Mouse (Mus musculus) urinary bladder, postnatal 4 days (tissue): Measurements from ENCODE around the gene Syn3.

Experiments
- DNase-seq, 2 experiments: peaks; one replicate each; pipeline ENCODE4 v3.0.0; 2021 to 2022; ENCODE audit warnings: low spot score in 2 of 2

Gene Syn3

DNA sequence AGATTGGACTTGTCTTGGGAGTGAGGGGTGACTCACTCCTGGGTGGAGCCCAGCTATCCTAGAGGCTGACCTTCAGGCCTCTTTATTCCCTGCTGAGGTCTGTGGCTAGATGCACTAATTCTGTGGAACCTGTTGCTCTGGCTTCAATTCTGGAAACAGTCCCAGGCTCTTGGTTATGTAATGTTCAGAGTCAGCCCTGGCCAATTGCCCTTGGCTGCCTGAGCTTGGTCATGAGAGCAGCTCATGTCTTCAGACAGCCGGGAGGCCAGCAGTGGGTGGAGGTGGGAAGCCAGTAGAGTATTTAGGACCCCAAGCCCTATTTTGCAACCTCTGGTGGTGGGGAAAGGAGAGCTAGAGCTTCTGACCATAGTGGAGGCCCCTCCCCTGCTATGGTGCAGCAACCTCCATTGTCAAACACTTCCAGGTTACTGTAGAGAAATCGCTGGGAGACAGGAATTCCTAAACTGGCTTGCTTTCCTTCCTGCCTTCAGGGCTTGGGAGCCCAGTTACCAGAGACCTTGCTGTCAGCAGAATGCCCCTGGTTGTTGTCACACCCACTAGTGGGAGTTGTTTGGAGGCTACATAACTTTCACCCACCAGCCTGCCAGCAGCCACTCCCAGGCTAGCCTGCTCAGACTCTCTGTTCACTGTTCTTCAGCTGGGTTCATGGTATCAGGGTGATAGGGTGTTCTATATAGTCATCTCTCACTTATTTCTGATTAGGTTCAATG is 158.9 kb downstream of the Syn3 start:
- peak; percentile 83 to 87 for DNase-seq

GRCm38 (mm10) chr10:86339121-86339520 is 159.6 kb downstream of the Syn3 start:
- DNase-seq = no peak

DNA sequence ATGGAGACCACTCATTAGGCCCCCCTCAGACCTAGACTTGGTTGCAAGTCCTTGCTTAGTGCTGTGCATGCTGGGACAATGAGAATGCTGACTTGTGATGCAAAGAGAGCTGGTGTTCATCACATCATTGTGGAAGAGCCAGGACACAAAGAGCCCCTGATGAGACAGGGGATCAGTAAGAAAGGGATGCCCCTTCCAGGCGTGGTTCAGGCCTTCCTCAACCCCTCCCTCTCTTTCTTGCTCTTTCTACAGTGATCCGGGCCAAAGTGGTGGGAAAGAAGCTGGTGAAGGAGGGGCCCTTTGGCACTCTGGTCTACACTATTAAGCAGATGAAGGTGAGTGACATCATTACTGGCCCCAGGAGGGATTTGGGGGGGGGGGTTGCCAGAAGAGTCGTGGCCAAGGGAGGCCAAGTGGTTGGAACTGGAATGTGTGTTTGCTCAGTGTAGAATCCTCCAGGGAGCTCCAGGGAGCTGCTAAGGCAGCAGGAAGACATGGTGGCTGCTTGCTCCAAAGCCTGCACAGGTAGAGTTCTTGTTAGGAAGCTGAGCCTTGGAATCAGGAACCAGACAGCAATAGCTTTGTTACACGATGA is 160.5 kb downstream of the Syn3 start:
- DNase-seq = no peak

DNA sequence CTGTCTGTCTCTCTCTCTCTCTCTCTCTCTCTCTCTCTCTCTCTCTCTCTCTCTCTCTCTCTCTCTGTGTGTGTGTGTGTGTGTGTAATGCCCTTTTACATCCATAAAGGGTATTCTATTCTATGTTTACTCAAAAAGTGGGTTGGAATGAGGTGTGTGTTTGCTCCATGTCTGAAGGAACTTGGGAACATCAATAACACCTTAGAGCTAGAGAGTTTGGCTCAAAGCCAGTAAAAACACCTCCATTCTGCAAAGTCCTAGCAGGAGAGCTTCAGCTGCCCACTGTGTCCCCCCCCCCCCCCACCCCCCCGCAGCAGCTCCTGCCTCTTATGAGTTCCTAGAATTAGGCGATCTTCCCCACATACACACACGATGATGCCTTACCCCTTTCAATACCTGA is 161.5 kb downstream of the Syn3 start:
- no peak for DNase-seq

DNA sequence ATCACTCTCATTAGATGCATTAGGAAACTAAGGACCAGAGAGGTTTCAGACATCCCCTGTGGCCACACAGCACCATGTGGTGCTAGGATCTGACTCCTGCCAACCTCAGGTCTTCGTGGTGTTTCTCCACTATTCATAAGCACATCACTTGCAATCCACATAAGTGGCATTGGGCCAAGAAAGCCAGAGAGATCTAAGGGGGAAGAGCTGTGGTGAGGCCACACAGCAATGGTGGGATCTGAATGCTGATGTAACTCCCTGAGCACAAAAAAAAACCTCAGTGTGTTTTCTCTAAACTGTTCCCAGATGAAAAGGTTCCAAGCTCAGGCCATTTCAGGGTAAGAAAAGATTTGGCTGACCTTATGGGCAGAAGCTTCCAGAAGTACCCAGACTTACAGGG is 162.2 kb downstream of the Syn3 start:
- DNase-seq = no peak

GRCm38 (mm10) chr10:86334581-86334980 is 164.1 kb downstream of the Syn3 start:
- no peak for DNase-seq

DNA sequence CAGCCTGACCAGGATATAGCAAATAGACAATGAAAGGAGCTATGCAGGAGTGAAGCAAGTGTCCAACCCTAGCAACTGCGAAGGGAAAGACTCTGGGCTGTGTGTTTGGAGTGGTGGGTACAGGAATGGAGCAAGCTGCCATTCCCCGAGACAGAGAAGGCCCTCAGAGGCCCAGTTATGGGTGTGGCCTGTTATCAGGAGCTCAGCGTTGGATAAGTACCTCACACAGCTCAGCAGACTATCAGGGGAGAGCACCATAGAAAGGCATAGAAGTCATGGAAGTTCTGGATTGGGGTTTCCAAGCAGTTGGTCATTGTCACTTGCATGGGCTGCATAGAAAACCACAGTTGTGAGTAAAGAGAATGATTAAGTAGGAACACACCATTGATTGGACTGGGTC is 165.8 kb downstream of the Syn3 start:
- DNase-seq = no peak

- no peak for DNase-seq
These were observed 166.9 kb downstream of the Syn3 start for GRCm38 (mm10) chr10:86331681-86332281.

GRCm38 (mm10) chr10:86330993-86331680 is 167.6 kb downstream of the Syn3 start:
- DNase-seq = no peak

GRCm38 (mm10) chr10:86329241-86329882 is 169.3 kb downstream of the Syn3 start:
- DNase-seq = no peak

DNA sequence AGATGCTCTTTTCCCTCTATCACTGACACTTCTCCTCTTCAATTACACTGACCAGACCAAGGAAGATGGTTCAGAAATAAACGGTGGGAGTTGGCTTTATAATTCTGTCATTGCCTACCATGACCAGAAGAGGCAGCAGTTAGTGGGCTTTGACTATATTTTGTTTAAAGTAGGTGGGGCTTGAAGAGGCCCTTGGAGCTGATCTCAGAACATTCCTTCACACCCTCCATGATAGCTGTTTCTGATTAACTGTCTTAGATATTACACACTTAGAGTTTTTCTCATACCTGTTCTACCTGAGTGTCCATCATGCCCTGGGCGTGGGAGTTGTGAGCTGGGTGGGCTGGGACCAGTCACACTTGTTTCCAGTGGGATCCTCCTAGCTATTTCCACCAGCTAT is 170.0 kb downstream of the Syn3 start:
- no peak for DNase-seq

DNA sequence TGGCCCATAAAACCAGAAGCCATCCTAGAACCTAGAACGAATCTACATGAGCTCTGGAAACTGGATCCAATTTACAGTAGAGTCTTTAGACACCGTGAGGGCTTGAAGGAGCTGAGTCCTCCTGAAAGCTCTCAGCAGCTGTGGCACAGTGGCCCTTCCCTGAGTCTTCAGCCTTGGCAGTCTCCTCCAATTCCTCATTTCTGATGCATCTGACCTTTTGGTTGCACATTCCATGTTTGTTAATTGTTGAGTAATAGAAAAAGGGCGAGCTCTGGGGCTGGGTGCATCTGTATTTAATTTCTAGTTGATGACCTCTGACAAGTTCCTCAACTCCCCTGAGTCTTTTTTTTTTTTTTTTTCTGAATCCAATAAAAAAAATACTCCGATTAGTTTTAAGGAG is 170.6 kb downstream of the Syn3 start:
- no peak for DNase-seq

- DNase-seq = no peak
These were observed 173.4 kb downstream of the Syn3 start for GRCm38 (mm10) chr10:86325272-86325671.

DNA sequence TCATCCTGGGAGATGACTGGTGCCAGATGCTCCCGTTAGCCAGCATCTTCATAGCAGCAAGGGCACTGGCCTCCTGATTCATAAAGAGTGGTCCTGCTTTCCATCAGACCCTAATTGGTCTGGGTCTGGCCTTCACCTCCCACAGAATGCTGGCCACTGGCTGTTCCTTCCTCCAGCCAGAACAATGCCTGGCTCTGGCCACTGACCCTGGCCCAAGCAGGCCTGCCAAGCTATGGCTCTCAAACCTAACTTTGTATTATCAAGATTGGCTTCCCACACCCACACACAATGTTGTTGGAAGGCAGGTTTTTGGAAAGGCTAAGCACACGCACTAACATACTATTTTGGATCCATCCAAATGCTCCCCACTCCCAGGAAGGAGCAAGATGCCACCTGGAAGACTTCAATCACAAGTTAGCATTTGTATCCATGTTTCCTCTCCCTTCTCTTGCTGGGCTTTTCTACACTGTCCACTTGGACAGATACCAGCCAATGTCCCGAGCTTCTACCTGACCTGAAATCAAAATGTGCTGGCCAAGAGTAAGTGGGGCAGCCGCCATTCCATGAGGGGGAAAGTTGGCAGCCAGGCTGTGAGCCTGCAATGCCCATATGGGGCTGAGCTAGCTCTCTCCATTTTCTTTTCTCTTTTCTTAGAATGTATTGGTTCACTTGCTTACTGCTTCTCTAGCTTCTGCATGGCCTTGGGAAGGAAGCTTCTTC is 175.3 kb downstream of the Syn3 start:
- no peak for DNase-seq

DNA sequence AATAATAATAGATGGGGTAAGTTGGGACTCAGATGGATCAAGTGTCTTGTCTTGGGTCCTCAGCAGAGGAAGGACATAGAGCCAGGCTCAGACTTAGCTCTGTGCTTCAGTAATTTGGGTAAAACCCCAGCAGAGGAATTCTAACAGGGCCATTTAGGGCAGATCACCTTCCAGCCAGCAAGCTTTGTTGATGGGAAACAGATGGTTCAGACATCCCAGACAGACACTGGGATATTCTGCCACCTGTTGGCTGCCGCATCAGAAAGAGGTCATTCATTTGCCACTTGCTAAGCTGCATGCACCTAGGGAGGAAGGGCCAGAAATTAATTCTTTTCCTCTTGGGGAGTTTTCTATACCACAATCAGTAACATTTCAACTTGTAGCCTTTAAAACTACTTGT is 176.7 kb downstream of the Syn3 start:
- no peak for DNase-seq

DNA sequence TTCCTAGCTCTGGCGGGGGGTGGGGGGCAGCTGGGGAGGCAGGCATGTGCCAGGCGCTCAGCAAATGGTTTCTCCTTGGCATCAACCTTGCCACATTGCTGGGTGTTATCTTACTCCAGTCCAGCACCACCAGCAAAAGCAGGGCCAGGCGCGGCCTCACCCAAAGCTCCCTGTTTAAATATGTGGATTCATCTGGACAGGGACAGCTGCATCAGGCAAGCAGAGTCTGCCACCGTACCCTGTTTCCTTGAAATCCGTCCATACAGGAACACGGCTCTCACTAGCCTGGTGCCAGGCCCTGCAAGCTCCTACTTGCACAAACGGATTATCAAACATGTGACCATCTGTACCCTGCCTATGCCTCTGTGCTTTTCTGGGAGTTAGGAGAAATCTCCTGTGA is 177.5 kb downstream of the Syn3 start:
- DNase-seq = no peak

GRCm38 (mm10) chr10:86320204-86320603 is 178.5 kb downstream of the Syn3 start:
- DNase-seq = no peak

GRCm38 (mm10) chr10:86319526-86319925 is 179.2 kb downstream of the Syn3 start:
- DNase-seq = no peak

GRCm38 (mm10) chr10:86318552-86319140 is 180.1 kb downstream of the Syn3 start:
- no peak for DNase-seq

DNA sequence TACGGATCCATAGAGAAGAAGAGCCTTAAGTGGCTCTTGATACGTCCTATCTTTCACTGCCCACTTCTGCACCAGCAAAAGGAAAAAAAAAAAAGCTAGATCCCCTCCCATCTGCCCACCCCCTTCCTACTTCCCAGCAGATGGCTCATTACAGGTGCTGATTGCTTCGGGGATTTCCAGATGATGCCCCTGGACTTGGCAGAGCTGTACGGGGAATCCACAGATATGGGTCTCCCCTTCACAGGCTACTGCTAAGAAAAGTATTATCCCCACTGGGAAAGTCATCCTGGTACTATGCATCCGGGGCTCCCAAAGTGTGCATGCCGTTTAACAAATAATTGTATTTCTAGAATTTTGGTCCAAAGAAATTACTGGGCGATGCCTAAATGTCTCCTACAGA is 181.1 kb downstream of the Syn3 start:
- no peak for DNase-seq

- no peak for DNase-seq
These were observed 183.2 kb downstream of the Syn3 start for GRCm38 (mm10) chr10:86315513-86315912.
